Mouse (Mus musculus): ENCODE data around the gene Aoc2.
"Not testable (repeated sequence)": the region's sequence is repeated elsewhere in the genome, so short reads cannot be mapped to it uniquely, and the experiment has no call there.

The Aoc2 gene

GRCm38 (mm10) chr11:101315665-101316500 is 9.0 kb upstream of the Aoc2 start, which contains the start of gene Psme3:
Gene Psme3, plus strand, starts transcription at chr11:101316213.
- DNase-seq (ENCODE audit: low spot score in 2 of 2) = peak; percentile 82 to 85

GRCm38 (mm10) chr11:101316501-101316917 is 8.4 kb upstream of the Aoc2 start:
- no peak for DNase-seq (ENCODE audit: low spot score in 2 of 2)

GRCm38 (mm10) chr11:101323609-101324008 is 1.3 kb upstream of the Aoc2 start:
- peak; percentile 14 to 50 for DNase-seq (ENCODE audit: low spot score in 2 of 2)

- DNase-seq (ENCODE audit: low spot score in 2 of 2) = not testable (repeated sequence)
Observed at GRCm38 (mm10) chr11:101325201-101325600, 338 bp downstream of the Aoc2 start.

- no peak for DNase-seq (ENCODE audit: low spot score in 2 of 2)
Observed at GRCm38 (mm10) chr11:101326147-101326546, 1.3 kb downstream of the Aoc2 start.

- no peak for DNase-seq (ENCODE audit: low spot score in 2 of 2)
Observed at GRCm38 (mm10) chr11:101327311-101327710, 2.4 kb downstream of the Aoc2 start.

- no peak for DNase-seq (ENCODE audit: low spot score in 2 of 2)
Observed at GRCm38 (mm10) chr11:101328941-101329635, 4.2 kb downstream of the Aoc2 start.

GRCm38 (mm10) chr11:101330371-101330924 is 5.6 kb downstream of the Aoc2 start, which contains the start of gene Aoc3:
Gene Aoc3, plus strand, starts transcription at chr11:101330605.
- no peak for DNase-seq (ENCODE audit: low spot score in 2 of 2)

GRCm38 (mm10) chr11:101330961-101331360 is 6.1 kb downstream of the Aoc2 start:
- DNase-seq (ENCODE audit: low spot score in 2 of 2) = not testable (repeated sequence)

GRCm38 (mm10) chr11:101332537-101332936 is 7.7 kb downstream of the Aoc2 start:
- DNase-seq (ENCODE audit: low spot score in 2 of 2) = no peak

- DNase-seq (ENCODE audit: low spot score in 2 of 2) = no peak
Observed at GRCm38 (mm10) chr11:101334023-101334422, 9.2 kb downstream of the Aoc2 start.

GRCm38 (mm10) chr11:101334516-101334915 is 9.7 kb downstream of the Aoc2 start:
- no peak for DNase-seq (ENCODE audit: low spot score in 2 of 2)

GRCm38 (mm10) chr11:101335685-101336084 is 10.8 kb downstream of the Aoc2 start:
- no peak for DNase-seq (ENCODE audit: low spot score in 2 of 2)

- DNase-seq (ENCODE audit: low spot score in 2 of 2) = no peak
Observed at GRCm38 (mm10) chr11:101338123-101338760, 13.4 kb downstream of the Aoc2 start.

GRCm38 (mm10) chr11:101347083-101347775 is 22.4 kb downstream of the Aoc2 start:
- no peak for DNase-seq (ENCODE audit: low spot score in 2 of 2)

- no peak for DNase-seq (ENCODE audit: low spot score in 2 of 2)
Observed at GRCm38 (mm10) chr11:101348774-101349173, 23.9 kb downstream of the Aoc2 start.

GRCm38 (mm10) chr11:101349216-101349615 is 24.4 kb downstream of the Aoc2 start:
- no peak for DNase-seq (ENCODE audit: low spot score in 2 of 2)

- no peak for DNase-seq (ENCODE audit: low spot score in 2 of 2)
Observed at GRCm38 (mm10) chr11:101351100-101351720, 26.3 kb downstream of the Aoc2 start.

- DNase-seq (ENCODE audit: low spot score in 2 of 2) = no peak
Observed at GRCm38 (mm10) chr11:101351721-101352111, 26.9 kb downstream of the Aoc2 start.

- DNase-seq (ENCODE audit: low spot score in 2 of 2) = no peak
Observed at GRCm38 (mm10) chr11:101353436-101353835, 28.6 kb downstream of the Aoc2 start.

All from thymus, postnatal 10 days (tissue).